Mouse (Mus musculus) liver, embryonic 15.5 days (tissue): ENCODE measurements around the gene Slc25a45. TPM values are rescaled to one million over a fixed set of nuclear protein-coding genes. Genes with fewer than 3 reads are reported as not detected.

Experiments used
- ATAC-seq: fragments of 200-750 bp; cut with Nextera tagmentation; 2 replicates; pipeline ENCODE4 v1.8.0; 2017; ENCODE audit warnings: moderate number of reproducible peaks, mild to moderate bottlenecking, moderate library complexity; ENCODE audit not compliant: insufficient read depth
- H3K27ac ChIP-seq: fragments of 300-500 bp; sonication (generic); replicated peaks from 2 replicates; pipeline ENCODE4 v1.5.1; 2015; ENCODE audit warnings: mild to moderate bottlenecking, inconsistent platforms
- H3K27me3 ChIP-seq: fragments of 300-500 bp; sonication (generic); 2 replicates; pipeline ENCODE4 v1.6.1; 2015; ENCODE audit warnings: mild to moderate bottlenecking, inconsistent platforms
- H3K36me3 ChIP-seq: fragments of 300-500 bp; sonication (generic); replicated peaks from 2 replicates; pipeline ENCODE4 v1.6.1; 2015; ENCODE audit warnings: moderate library complexity, mild to moderate bottlenecking, inconsistent platforms
- H3K4me1 ChIP-seq: fragments of 300-500 bp; sonication (generic); replicated peaks from 2 replicates; pipeline ENCODE4 v1.6.1; 2015; ENCODE audit warnings: inconsistent platforms
- H3K4me2 ChIP-seq: fragments of 300-500 bp; sonication (generic); 2 replicates; pipeline ENCODE4 v1.6.1; 2015; ENCODE audit warnings: moderate library complexity, mild to moderate bottlenecking, inconsistent platforms
- H3K4me3 ChIP-seq: fragments of 300-500 bp; sonication (generic); replicated peaks from 2 replicates; pipeline ENCODE4 v1.5.1; 2015; ENCODE audit warnings: mild to moderate bottlenecking, inconsistent platforms
- H3K9ac ChIP-seq: fragments of 300-500 bp; sonication (generic); 2 replicates; pipeline ENCODE4 v1.6.1; 2015; ENCODE audit warnings: moderate library complexity, mild to moderate bottlenecking, inconsistent platforms
- H3K9me3 ChIP-seq: fragments of 300-500 bp; sonication (generic); replicated peaks from 2 replicates; pipeline ENCODE4 v1.6.1; 2016; ENCODE audit warnings: inconsistent platforms
- WGBS: fragments of 180-500 bp; shearing (Covaris S2); methylation state at CpG from one replicate; pipeline ENCODE4 v1.1.7; 2015; ENCODE audit warnings: mixed read lengths; ENCODE audit not compliant: insufficient replicate concordance; 5-methylcytosine and 5-hydroxymethylcytosine counted together
- polyA plus RNA-seq: library from polyadenylated mRNA; unstranded; fragments of >200 nt; fragmentation: Nextera tagmentation; extraction: Ambion mirVana; gene quantifications from 2 replicates; pipeline ENCODE4 v1.2.1, GENCODE M21; 2015

Slc25a45 gene
- polyA plus RNA-seq, 1 experiment from 2014 or later = 7.1 TPM

DNA sequence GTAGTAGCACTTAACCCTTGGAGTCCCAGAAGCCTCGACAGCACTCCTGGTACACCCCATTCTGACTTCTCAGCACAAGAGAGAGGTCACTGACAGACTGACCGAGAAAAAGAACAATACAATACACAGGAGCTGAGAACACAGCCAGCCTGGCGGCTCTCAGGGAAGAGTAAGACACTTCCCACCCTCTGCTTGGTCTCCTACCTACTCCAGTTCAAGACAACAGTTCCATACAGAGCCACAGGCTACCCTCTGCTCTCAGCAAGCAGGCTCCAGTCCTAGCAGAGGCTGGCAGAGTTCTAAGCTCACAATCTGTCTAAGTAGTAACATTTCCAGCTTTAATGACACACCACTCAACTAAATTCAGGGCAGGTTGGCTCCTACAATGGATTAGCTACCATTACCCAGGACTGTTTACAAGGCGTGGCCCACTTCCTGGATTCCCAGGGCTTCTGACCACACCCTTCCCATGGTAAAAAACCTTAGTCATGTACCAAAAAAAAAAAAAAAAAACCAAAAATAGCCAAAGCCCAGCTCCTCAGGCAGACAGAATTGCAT, 36.1 kb upstream of the Slc25a45 start:
- Histone ChIP-seq H3K9ac (peak overlapping the region; percentile 35), H3K4me3 (peak overlapping the region; percentile 64), H3K4me2 (peak overlapping the region; percentile 82), H3K4me1 (peaks cover 84% of the 10 kb centered on the region), H3K27ac (peak overlapping the region; percentile 97), H3K36me3 (0 out of 2 replicates have a peak, but pooled peaks cover 4% of the 10 kb centered on the region), H3K27me3 (no peaks in the 10 kb centered on the region; the same call in 1 of the 2 replicates), H3K9me3 (no peaks in the 10 kb centered on the region)
- ATAC-seq = 0 out of 2 replicates have a peak, but pooled peaks have one; percentile 11
- 40% methylated on average over 4 of the region's 4 CpGs for WGBS

DNA sequence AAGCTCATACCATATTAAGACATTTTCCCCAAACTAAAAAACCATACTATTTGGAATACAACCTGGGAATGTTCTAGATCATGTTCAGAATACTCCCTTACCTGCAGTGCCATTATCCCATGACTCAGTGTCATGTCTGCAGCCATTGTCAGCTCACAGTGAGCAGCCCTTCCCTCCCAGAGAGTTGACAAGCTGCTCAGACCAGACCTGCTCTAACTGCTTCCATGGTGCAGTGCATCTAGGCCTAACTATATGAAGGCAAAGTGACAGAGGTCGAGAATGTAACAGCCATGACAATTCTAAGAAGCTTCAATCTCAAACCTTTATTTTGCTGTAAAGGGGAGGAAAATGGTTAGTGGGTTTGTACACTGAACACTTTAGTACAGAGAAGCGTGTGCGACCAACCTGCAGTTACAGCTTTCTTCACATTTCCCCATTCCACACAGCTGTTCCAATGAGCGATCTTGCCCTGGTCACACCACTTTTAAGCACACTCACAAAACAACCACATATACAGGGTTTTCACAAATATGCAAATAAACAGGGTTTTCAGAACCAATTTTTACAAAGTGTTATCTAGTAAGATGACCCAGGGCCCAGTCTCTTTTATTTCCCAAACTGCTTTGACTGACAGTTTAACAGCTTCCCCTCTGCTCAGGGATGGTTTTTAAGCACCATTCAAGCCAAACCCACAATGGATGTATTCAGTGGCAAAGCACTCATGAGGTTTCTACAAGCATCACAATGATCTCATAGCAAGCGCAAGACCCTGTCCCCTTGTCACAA, 35.4 kb upstream of the Slc25a45 start:
- no peaks in the 10 kb centered on the region for H3K27me3 ChIP-seq
- H3K27ac ChIP-seq = peak overlapping the region; percentile 97
- no peak for ATAC-seq
- peak overlapping the region; percentile 64 for H3K4me3 ChIP-seq
- no peaks in the 10 kb centered on the region for H3K9me3 ChIP-seq
- H3K9ac ChIP-seq = peak overlapping the region; percentile 79
- 0 out of 2 replicates have a peak, but pooled peaks cover 4% of the 10 kb centered on the region for H3K36me3 ChIP-seq
- 62% methylated on average over 5 of the region's 5 CpGs for WGBS
- peaks cover 87% of the 10 kb centered on the region for H3K4me1 ChIP-seq
- H3K4me2 ChIP-seq = peak overlapping the region; percentile 82

DNA sequence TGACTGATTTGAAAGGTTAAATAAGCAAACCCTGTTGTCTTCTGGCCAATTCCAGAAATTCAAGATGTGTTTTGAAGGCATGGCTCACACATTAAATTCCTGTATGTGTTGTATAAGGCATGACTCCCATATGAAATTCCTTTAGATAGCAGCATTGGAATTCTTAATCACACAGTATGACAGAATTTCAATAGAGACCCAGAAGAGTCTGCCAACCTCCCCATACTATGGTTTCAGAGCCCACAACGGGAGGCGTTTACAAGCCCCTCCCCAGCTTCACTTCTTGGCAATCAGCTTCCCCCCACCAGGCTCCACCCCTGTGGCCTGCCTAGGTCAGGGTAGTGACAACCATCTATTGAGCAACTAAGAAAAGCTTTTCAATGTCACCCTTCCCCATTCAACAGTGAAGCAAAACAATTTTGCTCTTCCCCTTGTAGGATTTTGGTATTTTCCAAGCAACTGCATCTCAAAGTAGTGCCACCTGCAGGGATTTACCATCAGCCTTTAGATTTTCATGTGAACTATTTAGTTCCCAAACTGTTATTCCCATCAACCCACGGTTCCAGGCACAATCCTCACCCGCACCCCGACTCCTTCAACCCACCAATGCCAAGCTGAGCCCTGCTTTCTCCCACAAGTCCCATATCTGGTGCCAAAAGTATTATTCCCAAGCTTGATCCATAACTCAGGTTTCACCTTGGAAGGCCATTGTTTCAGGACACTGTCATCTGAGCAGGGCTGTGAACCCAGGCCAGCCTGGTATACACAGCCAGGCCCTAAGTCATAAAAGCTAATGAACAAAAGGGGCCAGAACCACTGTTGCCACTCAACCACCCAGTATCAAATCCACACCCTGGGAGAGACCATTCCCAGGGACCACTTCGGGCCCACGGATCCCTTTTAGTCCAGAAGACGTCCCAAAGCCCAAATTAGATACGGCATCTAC, 34.5 kb upstream of the Slc25a45 start:
- H3K27ac ChIP-seq = peak overlapping the region; percentile 97
- H3K4me2 ChIP-seq = peak overlapping the region; percentile 82
- peak overlapping the region; percentile 79 for H3K9ac ChIP-seq
- peaks cover 95% of the 10 kb centered on the region for H3K4me1 ChIP-seq
- H3K9me3 ChIP-seq = no peaks in the 10 kb centered on the region
- 0 out of 2 replicates have a peak, but pooled peaks cover 4% of the 10 kb centered on the region for H3K36me3 ChIP-seq
- peak overlapping the region; percentile 64 for H3K4me3 ChIP-seq
- ATAC-seq = no peak
- no peaks in the 10 kb centered on the region for H3K27me3 ChIP-seq
- 35% methylated on average over 9 of the region's 9 CpGs for WGBS

DNA sequence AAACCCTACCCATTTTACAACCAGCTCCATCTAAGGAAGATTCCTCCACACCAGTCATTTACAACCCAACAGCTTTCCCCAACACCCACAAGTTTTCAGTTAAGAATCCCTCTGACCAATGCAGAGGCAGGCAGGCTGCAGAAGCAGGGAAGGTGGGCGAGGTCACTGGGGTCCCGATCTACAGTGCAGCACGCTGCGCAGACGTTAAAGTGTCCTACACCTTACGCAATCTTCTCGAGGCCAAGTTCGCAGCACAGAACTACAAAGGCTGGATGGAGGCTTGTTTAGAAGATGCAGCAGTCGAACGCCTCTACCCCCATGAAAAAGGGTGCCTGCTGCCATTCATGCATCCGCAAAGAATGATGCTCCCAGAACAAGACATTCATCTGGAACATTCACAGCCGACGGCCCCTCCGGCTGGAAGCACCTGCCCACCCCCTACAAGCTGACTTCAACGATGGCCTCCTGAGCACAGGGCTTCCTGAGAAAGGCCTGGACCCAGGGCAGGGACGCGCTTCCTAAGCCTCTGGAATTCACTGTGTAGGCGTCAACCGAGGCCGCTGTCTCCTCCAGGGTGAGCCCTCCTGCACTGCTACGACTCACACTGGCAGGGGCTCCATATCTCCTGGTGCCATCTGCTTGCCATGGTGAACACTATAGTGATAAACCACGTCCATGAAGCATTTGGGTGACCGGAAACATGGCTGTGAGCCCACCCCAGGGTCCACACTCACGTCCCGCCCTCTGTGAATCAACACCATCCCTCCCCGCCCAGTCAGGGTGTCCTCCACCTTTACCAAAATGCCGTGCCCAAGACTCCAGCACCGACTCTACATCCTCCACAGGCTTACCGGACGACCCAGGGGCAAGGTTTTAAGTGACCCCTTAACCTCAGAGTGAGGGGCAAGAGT, 33.6 kb upstream of the Slc25a45 start:
- no peak for ATAC-seq
- Histone ChIP-seq H3K4me1 (peaks cover 96% of the 10 kb centered on the region), H3K27me3 (no peaks in the 10 kb centered on the region), H3K9me3 (no peaks in the 10 kb centered on the region), H3K36me3 (0 out of 2 replicates have a peak, but pooled peaks cover 4% of the 10 kb centered on the region), H3K27ac (peak overlapping the region; percentile 97), H3K9ac (peak overlapping the region; percentile 79), H3K4me3 (peak overlapping the region; percentile 64), H3K4me2 (peak overlapping the region; percentile 82)
- WGBS = 28% methylated on average over 30 of the region's 30 CpGs

DNA sequence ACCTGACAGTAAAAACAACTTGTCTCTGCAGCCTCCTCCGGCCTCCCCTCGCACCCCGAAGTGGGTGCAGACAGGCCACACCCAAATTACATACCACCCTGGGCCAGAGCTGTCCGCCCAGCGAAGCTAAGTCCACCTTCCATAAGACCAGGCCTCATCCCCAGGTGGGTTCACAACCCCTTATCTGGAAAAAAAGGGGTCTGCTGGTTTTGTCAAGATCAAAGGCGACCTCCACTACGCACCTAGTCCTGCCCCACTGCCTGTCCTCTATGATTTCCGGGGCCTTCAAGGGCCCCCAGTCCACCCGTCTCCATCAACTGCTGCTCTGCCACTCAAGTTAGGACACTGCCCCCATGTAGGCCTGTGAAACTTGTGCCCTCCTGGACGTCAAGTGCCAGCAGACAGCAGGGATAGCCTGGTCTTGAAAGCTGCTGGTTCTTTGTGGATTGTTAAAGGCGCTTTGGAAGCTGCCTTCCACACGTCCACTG, 32.7 kb upstream of the Slc25a45 start:
- Histone ChIP-seq H3K27me3 (no peaks in the 10 kb centered on the region), H3K4me1 (peaks cover 98% of the 10 kb centered on the region), H3K27ac (peak overlapping the region; percentile 97), H3K9me3 (no peaks in the 10 kb centered on the region), H3K36me3 (0 out of 2 replicates have a peak, but pooled peaks cover 4% of the 10 kb centered on the region), H3K4me2 (peak overlapping the region; percentile 82), H3K4me3 (peak overlapping the region; percentile 64), H3K9ac (peak overlapping the region; percentile 79)
- WGBS = 22% methylated on average over 12 of the region's 12 CpGs
- no peak for ATAC-seq

DNA sequence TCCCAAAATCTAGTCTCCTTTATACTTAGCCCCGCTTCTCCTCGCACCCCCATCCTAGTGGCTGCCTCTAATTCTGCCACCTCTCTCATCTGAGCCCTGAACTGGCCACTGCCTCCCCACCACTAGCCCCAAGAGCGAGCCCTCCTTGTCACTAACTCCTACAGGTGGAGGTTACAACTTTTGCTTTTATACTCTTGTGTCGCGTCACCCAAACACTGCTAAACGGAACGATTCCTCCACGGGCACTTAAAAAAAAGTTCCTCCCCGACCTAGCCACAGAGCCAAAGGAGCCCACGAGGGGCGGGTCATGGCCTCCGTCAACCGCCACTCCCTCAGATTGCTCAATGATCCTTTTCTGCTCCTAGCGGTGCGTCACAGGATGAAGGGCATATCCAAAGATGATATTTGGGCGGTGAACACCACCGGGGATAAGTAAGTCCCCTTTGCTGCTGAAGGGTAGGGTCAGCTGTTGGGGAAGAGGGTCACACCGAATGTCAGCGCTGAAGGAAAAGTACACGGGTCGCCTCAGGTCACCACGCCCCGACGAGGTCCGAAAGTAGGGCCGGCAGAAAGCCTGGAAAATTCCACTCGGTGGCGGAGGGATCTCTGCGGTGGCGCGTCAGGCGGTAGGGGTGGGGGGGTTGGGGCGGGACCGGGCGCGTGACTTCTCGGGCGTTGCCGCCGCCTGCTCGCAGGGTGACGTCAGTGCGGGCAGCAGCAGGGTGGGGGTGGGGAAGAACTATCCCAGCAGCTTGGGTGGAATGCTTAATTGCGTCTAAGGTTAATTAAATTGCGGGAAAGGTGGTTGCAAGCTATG, 32.1 kb upstream of the Slc25a45 start:
- peak overlapping the region; percentile 82 for H3K4me2 ChIP-seq
- H3K9me3 ChIP-seq = no peaks in the 10 kb centered on the region
- H3K27me3 ChIP-seq = no peaks in the 10 kb centered on the region
- H3K36me3 ChIP-seq = 0 out of 2 replicates have a peak, but pooled peaks cover 4% of the 10 kb centered on the region
- peak overlapping the region; percentile 97 for H3K27ac ChIP-seq
- ATAC-seq = peak; percentile 40
- H3K9ac ChIP-seq = peak overlapping the region; percentile 79
- H3K4me1 ChIP-seq = peaks cover 98% of the 10 kb centered on the region
- WGBS = 1% methylated on average over 45 of the region's 45 CpGs
- peak overlapping the region; percentile 64 for H3K4me3 ChIP-seq

DNA sequence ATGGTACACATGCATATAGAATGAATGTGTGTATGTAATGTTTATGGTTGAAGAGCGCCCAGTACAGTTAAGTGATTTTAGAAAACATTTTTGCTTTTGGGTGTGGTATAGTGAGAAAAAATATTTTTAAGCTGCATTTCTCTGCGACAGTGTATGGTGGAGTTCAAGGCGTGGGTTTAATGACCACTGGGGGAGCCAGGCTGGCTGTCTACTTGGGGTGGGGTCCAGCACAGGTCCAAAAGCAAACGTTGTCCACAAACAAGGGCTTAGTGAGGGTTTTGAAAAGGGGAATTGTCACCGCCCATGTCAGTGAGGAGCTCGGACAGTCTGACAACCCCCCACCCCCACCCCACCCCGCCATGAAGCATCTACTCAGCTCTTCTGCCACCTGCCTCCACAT, 31.5 kb upstream of the Slc25a45 start:
- Histone ChIP-seq H3K4me1 (peaks cover 98% of the 10 kb centered on the region), H3K4me3 (peak overlapping the region; percentile 64), H3K27ac (peak overlapping the region; percentile 97), H3K27me3 (no peaks in the 10 kb centered on the region), H3K36me3 (peaks cover 9% of the 10 kb centered on the region; the same call in 1 of the 2 replicates), H3K9me3 (no peaks in the 10 kb centered on the region), H3K9ac (peak overlapping the region; percentile 65), H3K4me2 (peak overlapping the region; percentile 82)
- WGBS = 1% methylated on average over 7 of the region's 7 CpGs
- no peak for ATAC-seq

DNA sequence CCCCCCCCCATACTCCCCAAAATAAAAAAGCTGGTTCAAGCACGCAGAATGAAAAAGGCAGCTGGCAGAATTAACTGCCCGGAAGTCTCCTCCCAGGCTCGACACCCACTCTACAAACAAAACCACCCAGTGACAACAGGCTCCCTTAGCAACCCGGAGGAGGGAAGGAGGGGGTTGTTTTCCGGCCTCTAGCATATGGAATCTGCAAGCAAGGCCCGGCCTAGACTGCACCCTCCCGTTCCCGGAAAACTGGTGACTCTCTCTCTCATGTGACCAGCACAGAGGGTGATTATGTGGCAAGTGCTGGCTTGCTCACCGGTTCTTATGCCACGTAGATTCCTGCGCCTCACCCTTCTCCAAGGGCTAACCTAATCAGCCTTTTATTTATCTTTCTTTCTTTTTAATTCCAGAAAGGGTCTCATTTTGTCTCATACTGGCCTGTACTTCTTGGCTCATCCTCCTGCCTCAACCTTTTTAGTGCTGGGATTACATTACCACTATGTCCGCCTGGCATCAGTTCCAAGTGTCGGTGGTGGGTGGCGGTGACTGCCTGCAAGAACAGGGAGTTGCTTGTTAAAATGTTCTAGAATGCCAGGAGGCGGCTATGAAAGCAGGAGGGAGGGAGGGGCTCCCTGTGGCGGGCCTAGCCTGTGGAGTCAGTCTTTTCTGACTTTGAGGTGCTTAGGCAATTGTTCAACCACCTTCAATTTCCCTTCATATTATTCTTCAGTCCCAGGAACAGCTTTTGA, 30.9 kb upstream of the Slc25a45 start:
- peak; percentile 34 for ATAC-seq
- H3K4me2 ChIP-seq = peak overlapping the region; percentile 82
- WGBS = 6% methylated on average over 16 of the region's 16 CpGs

DNA sequence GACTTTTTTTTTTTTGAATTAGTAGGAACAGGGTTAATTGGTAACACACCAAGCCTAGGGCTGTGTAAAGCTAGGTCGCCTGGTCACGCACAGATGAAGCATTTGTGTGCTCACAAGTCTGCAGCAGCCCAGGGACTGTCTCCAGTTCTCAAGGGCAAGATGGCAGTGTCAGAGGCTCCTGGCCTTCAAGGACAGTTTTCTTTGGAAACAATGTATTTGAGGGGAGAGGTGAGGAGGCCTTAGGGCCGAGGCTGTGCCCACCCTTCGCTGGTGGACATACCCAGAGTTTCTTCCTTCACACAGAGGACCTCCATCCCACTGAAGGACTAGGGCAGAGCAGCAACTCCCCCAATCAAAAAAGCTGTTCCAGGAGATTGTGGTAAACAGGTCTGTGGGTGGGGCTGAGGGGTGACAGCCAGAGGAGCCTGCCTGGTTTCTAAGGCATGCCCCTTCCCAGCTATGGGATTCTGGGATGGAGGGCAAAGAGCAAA, 30.3 kb upstream of the Slc25a45 start:
- Histone ChIP-seq H3K4me3 (peak overlapping the region; percentile 64), H3K4me1 (peaks cover 98% of the 10 kb centered on the region), H3K9me3 (no peaks in the 10 kb centered on the region), H3K9ac (peak overlapping the region; percentile 65), H3K27ac (peak overlapping the region; percentile 97), H3K4me2 (peak overlapping the region; percentile 82), H3K27me3 (no peaks in the 10 kb centered on the region), H3K36me3 (peaks cover 11% of the 10 kb centered on the region)
- WGBS = 35% methylated on average over 4 of the region's 4 CpGs
- ATAC-seq = peak; percentile 21; the same call in 1 of the 2 replicates

More for the DNA sequence above, 30.9 kb upstream of the Slc25a45 start:
- H3K27me3 ChIP-seq = no peaks in the 10 kb centered on the region
- H3K4me1 ChIP-seq = peaks cover 98% of the 10 kb centered on the region
- H3K4me3 ChIP-seq = peak overlapping the region; percentile 64
- peaks cover 11% of the 10 kb centered on the region; the same call in 1 of the 2 replicates for H3K36me3 ChIP-seq
- peak overlapping the region; percentile 97 for H3K27ac ChIP-seq
- peak overlapping the region; percentile 65 for H3K9ac ChIP-seq
- no peaks in the 10 kb centered on the region for H3K9me3 ChIP-seq
